Mouse (Mus musculus) A20 (cell line): ENCODE results near the gene Ttc21a.
A peak's percentile ranks its signal among the peaks of the same experiment; 100 is the strongest.
"Not testable (repeated sequence)": the region's sequence is repeated elsewhere in the genome, so short reads cannot be mapped to it uniquely, and the experiment has no call there.

Experiments
- DNase-seq: peaks from one replicate; pipeline ENCODE4 v3.0.0-alpha.2; 2011; ENCODE audit warnings: low read depth, low spot score

Gene Ttc21a

GRCm38 (mm10) chr9:119994207-119994606 lies 56.8 kb downstream of the Ttc21a start:
- DNase-seq, result no peak

- no peak for DNase-seq
Observed at GRCm38 (mm10) chr9:119996080-119996479, 58.7 kb downstream of the Ttc21a start.

GRCm38 (mm10) chr9:119998776-119999175 lies 61.4 kb downstream of the Ttc21a start:
- DNase-seq, result no peak

- DNase-seq, result no peak
Observed at GRCm38 (mm10) chr9:119999636-120000035, 62.2 kb downstream of the Ttc21a start.

- no peak for DNase-seq
Observed at GRCm38 (mm10) chr9:120000761-120001160, 63.4 kb downstream of the Ttc21a start.

- DNase-seq, result peak; percentile 84
Observed at GRCm38 (mm10) chr9:120001945-120002725, 64.7 kb downstream of the Ttc21a start.

- DNase-seq, result no peak
Observed at GRCm38 (mm10) chr9:120002893-120003292, 65.5 kb downstream of the Ttc21a start.

GRCm38 (mm10) chr9:120005936-120006335 lies 68.5 kb downstream of the Ttc21a start:
- DNase-seq, result no peak

- no peak for DNase-seq
Observed at GRCm38 (mm10) chr9:120007833-120008232, 70.4 kb downstream of the Ttc21a start.

GRCm38 (mm10) chr9:120009226-120009841 lies 71.9 kb downstream of the Ttc21a start:
- no peak for DNase-seq

- DNase-seq, result no peak
Observed at GRCm38 (mm10) chr9:120009871-120010270, 72.5 kb downstream of the Ttc21a start.

- DNase-seq, result peak; percentile 95
Observed at GRCm38 (mm10) chr9:120010781-120011511, 73.5 kb downstream of the Ttc21a start.

- DNase-seq, result peak; percentile 86
Observed at GRCm38 (mm10) chr9:120011533-120011932, 74.1 kb downstream of the Ttc21a start.

- not testable (repeated sequence) for DNase-seq
Observed at GRCm38 (mm10) chr9:120012161-120012560, 74.8 kb downstream of the Ttc21a start.

- no peak for DNase-seq
Observed at GRCm38 (mm10) chr9:120012781-120013180, 75.4 kb downstream of the Ttc21a start.

GRCm38 (mm10) chr9:120013251-120013820 lies 75.9 kb downstream of the Ttc21a start:
- DNase-seq, result no peak

- DNase-seq, result no peak
Observed at GRCm38 (mm10) chr9:120014828-120015227, 77.4 kb downstream of the Ttc21a start.

GRCm38 (mm10) chr9:120016956-120017355 lies 79.5 kb downstream of the Ttc21a start:
- no peak for DNase-seq
